Mouse (Mus musculus): ENCODE data around the gene Prpsap2. TPM values are rescaled to one million over a fixed set of nuclear protein-coding genes. Genes with fewer than 3 reads are reported as not detected.

The Prpsap2 gene
- total and polyA plus RNA-seq, 2 experiments from 2014 or later = 40.7 to 42.7 TPM

- Histone ChIP-seq H3K9me3 (ENCODE audit: low read length) (no peaks in the 10 kb centered on the region), H3K4me3 (ENCODE audit: low read length) (no peak overlapping the region), H3K36me3 (ENCODE audit: insufficient read depth, low read length) (no peaks in the 10 kb centered on the region), H3K4me2 (ENCODE audit: low read depth, low read length) (no peak overlapping the region), H3K27ac (no peak overlapping the region), H3K27me3 (ENCODE audit: insufficient read depth, low read length) (no peaks in the 10 kb centered on the region), H3K4me1 (ENCODE audit: insufficient read depth, low read length) (no peaks in the 10 kb centered on the region), H3K9ac (replicated peaks; ENCODE audit: low read length) (no peak overlapping the region)
- 0 out of 2 replicates have a peak, but pooled peaks have one; percentile 38 for ATAC-seq
- TF ChIP-seq CTCF (IDR thresholded peaks at IDR 0.05; ENCODE audit: low read depth) = no peak
- DNase-seq (ENCODE audit: low spot score) = peak; percentile 8
- 71% methylated on average over 5 of the region's 5 CpGs for WGBS
Observed at GRCm38 (mm10) chr11:61692996-61693395, 68.9 kb downstream of the Prpsap2 start.

- no peaks in the 10 kb centered on the region for H3K9me3 ChIP-seq (ENCODE audit: low read length)
- DNase-seq (ENCODE audit: low spot score) (no peak), ATAC-seq (no peak)
- WGBS = 77% methylated on average over 2 of the region's 2 CpGs
- no peaks in the 10 kb centered on the region for H3K4me1 ChIP-seq (ENCODE audit: insufficient read depth, low read length)
- no peak overlapping the region for H3K4me3 ChIP-seq (ENCODE audit: low read length)
- H3K4me2 ChIP-seq (ENCODE audit: low read depth, low read length) = no peak overlapping the region
- H3K36me3 ChIP-seq (ENCODE audit: insufficient read depth, low read length) = no peaks in the 10 kb centered on the region
- H3K27me3 ChIP-seq (ENCODE audit: insufficient read depth, low read length) = peaks cover 24% of the 10 kb centered on the region
- no peak for TF ChIP-seq CTCF (IDR thresholded peaks at IDR 0.05; ENCODE audit: low read depth)
- no peak overlapping the region for H3K27ac ChIP-seq
- no peak overlapping the region for H3K9ac ChIP-seq (replicated peaks; ENCODE audit: low read length)
Observed at GRCm38 (mm10) chr11:61687595-61687994, 74.3 kb downstream of the Prpsap2 start.

- H3K4me3 ChIP-seq (ENCODE audit: low read length) = no peak overlapping the region
- WGBS = 42% methylated on average over 10 of the region's 10 CpGs
Observed at GRCm38 (mm10) chr11:61686906-61687453, 74.9 kb downstream of the Prpsap2 start.

GRCm38 (mm10) chr11:61686141-61686540 lies 75.7 kb downstream of the Prpsap2 start:
- Histone ChIP-seq H3K4me1 (ENCODE audit: insufficient read depth, low read length) (no peaks in the 10 kb centered on the region), H3K4me3 (ENCODE audit: low read length) (no peak overlapping the region), H3K9ac (replicated peaks; ENCODE audit: low read length) (no peak overlapping the region), H3K27ac (no peak overlapping the region), H3K36me3 (ENCODE audit: insufficient read depth, low read length) (no peaks in the 10 kb centered on the region), H3K9me3 (ENCODE audit: low read length) (no peaks in the 10 kb centered on the region), H3K27me3 (ENCODE audit: insufficient read depth, low read length) (peaks cover 24% of the 10 kb centered on the region), H3K4me2 (ENCODE audit: low read depth, low read length) (no peak overlapping the region)
- no peak for ATAC-seq
- WGBS = 65% methylated on average over 2 of the region's 2 CpGs
- DNase-seq (ENCODE audit: low spot score) = no peak
- no peak for TF ChIP-seq CTCF (IDR thresholded peaks at IDR 0.05; ENCODE audit: low read depth)

More at GRCm38 (mm10) chr11:61686906-61687453, 74.9 kb downstream of the Prpsap2 start:
- no peak overlapping the region for H3K9ac ChIP-seq (replicated peaks; ENCODE audit: low read length)
- no peak for ATAC-seq
- peaks cover 24% of the 10 kb centered on the region for H3K27me3 ChIP-seq (ENCODE audit: insufficient read depth, low read length)
- no peaks in the 10 kb centered on the region for H3K36me3 ChIP-seq (ENCODE audit: insufficient read depth, low read length)
- H3K9me3 ChIP-seq (ENCODE audit: low read length) = no peaks in the 10 kb centered on the region
- H3K27ac ChIP-seq = no peak overlapping the region
- DNase-seq (ENCODE audit: low spot score) = no peak
- no peak for TF ChIP-seq CTCF (IDR thresholded peaks at IDR 0.05; ENCODE audit: low read depth)
- H3K4me1 ChIP-seq (ENCODE audit: insufficient read depth, low read length) = no peaks in the 10 kb centered on the region
- H3K4me2 ChIP-seq (ENCODE audit: low read depth, low read length) = no peak overlapping the region

- Histone ChIP-seq H3K4me3 (ENCODE audit: low read length) (no peak overlapping the region), H3K27ac (no peak overlapping the region), H3K9me3 (ENCODE audit: low read length) (no peaks in the 10 kb centered on the region), H3K36me3 (ENCODE audit: insufficient read depth, low read length) (no peaks in the 10 kb centered on the region), H3K9ac (replicated peaks; ENCODE audit: low read length) (no peak overlapping the region), H3K4me1 (ENCODE audit: insufficient read depth, low read length) (no peaks in the 10 kb centered on the region), H3K27me3 (ENCODE audit: insufficient read depth, low read length) (peaks cover 24% of the 10 kb centered on the region), H3K4me2 (ENCODE audit: low read depth, low read length) (no peak overlapping the region)
- WGBS = 69% methylated on average over 8 of the region's 8 CpGs
- no peak for ATAC-seq
- TF ChIP-seq CTCF (IDR thresholded peaks at IDR 0.05; ENCODE audit: low read depth) = no peak
- DNase-seq (ENCODE audit: low spot score) = no peak
Observed at GRCm38 (mm10) chr11:61685119-61685725, 76.7 kb downstream of the Prpsap2 start.

GRCm38 (mm10) chr11:61683907-61684731 lies 77.8 kb downstream of the Prpsap2 start, which contains the start of gene Fam83g:
TSS of gene Fam83g (plus strand) at chr11:61684091.
- DNase-seq (ENCODE audit: low spot score) (no peak), ATAC-seq (peak; percentile 42; the same call in 1 of the 2 replicates)
- H3K27ac ChIP-seq = no peak within 1 kb of the TSS
- no peaks in the 10 kb centered on the region for H3K36me3 ChIP-seq (ENCODE audit: insufficient read depth, low read length)
- no peak within 1 kb of the TSS for H3K9ac ChIP-seq (replicated peaks; ENCODE audit: low read length)
- H3K27me3 ChIP-seq (ENCODE audit: insufficient read depth, low read length) = peaks cover 24% of the 10 kb centered on the region
- H3K9me3 ChIP-seq (ENCODE audit: low read length) = no peaks in the 10 kb centered on the region
- H3K4me3 ChIP-seq (ENCODE audit: low read length) = peak within 1 kb of the TSS; percentile 33
- TF ChIP-seq CTCF (IDR thresholded peaks at IDR 0.05; ENCODE audit: low read depth) = no peak
- peak within 1 kb of the TSS; percentile 46 for H3K4me2 ChIP-seq (ENCODE audit: low read depth, low read length)
- WGBS = 2% methylated on average over 76 of the region's 76 CpGs
- no peaks in the 10 kb centered on the region for H3K4me1 ChIP-seq (ENCODE audit: insufficient read depth, low read length)

Other genes with a start within 250 kb of the Prpsap2 start
- gene Epn2, start 182.4 kb downstream of the Prpsap2 start, total RNA-seq (2014; rRNA removed) = 76.4 and 84.2 TPM in 2 replicates
- 56.1 and 59.9 TPM in 2 replicates for gene Epn2, start 182.4 kb downstream of the Prpsap2 start, polyA plus RNA-seq (2015; fragmentation: Nextera tagmentation; extraction: Ambion mirVana)
- 7.4 and 11.9 TPM in 2 replicates for gene Grap, start 108.8 kb downstream of the Prpsap2 start, total RNA-seq (2014; rRNA removed)
- 7.7 and 8.1 TPM in 2 replicates for gene Grap, start 108.8 kb downstream of the Prpsap2 start, polyA plus RNA-seq (2015; fragmentation: Nextera tagmentation; extraction: Ambion mirVana)
- gene Fam83g, start 78.0 kb downstream of the Prpsap2 start, total RNA-seq (2014; rRNA removed) = 0.11 and 0.21 TPM in 2 replicates
- gene Fam83g, start 78.0 kb downstream of the Prpsap2 start, polyA plus RNA-seq (2015; fragmentation: Nextera tagmentation; extraction: Ambion mirVana) = 0.10 TPM in 2 replicates
- 0.21 TPM in 1 of 2 replicates, not detected in the other for gene Slc5a10, start 41.3 kb downstream of the Prpsap2 start, total RNA-seq (2014; rRNA removed)
- gene Slc5a10, start 41.3 kb downstream of the Prpsap2 start, polyA plus RNA-seq (2015; fragmentation: Nextera tagmentation; extraction: Ambion mirVana) = 0.19 and 0.20 TPM in 2 replicates
- gene Ulk2, start 93.0 kb upstream of the Prpsap2 start, total RNA-seq (2014; rRNA removed) = 111 and 127 TPM in 2 replicates
- gene Ulk2, start 93.0 kb upstream of the Prpsap2 start, polyA plus RNA-seq (2015; fragmentation: Nextera tagmentation; extraction: Ambion mirVana) = 29.3 and 30.4 TPM in 2 replicates
- gene Akap10, start 168.2 kb upstream of the Prpsap2 start, total RNA-seq (2014; rRNA removed) = 13.4 and 24.0 TPM in 2 replicates
- 6.4 and 6.6 TPM in 2 replicates for gene Akap10, start 168.2 kb upstream of the Prpsap2 start, polyA plus RNA-seq (2015; fragmentation: Nextera tagmentation; extraction: Ambion mirVana)
- gene Specc1, start 194.7 kb upstream of the Prpsap2 start, total RNA-seq (2014; rRNA removed) = 34.0 and 39.6 TPM in 2 replicates
- 20.5 and 20.7 TPM in 2 replicates for gene Specc1, start 194.7 kb upstream of the Prpsap2 start, polyA plus RNA-seq (2015; fragmentation: Nextera tagmentation; extraction: Ambion mirVana)

Data from hindbrain, postnatal 0 days (tissue).